Mouse (Mus musculus): ENCODE results near the gene 4833420G17Rik.
"Not testable (repeated sequence)": the region's sequence is repeated elsewhere in the genome, so short reads cannot be mapped to it uniquely, and the experiment has no call there.

4833420G17Rik gene

DNA sequence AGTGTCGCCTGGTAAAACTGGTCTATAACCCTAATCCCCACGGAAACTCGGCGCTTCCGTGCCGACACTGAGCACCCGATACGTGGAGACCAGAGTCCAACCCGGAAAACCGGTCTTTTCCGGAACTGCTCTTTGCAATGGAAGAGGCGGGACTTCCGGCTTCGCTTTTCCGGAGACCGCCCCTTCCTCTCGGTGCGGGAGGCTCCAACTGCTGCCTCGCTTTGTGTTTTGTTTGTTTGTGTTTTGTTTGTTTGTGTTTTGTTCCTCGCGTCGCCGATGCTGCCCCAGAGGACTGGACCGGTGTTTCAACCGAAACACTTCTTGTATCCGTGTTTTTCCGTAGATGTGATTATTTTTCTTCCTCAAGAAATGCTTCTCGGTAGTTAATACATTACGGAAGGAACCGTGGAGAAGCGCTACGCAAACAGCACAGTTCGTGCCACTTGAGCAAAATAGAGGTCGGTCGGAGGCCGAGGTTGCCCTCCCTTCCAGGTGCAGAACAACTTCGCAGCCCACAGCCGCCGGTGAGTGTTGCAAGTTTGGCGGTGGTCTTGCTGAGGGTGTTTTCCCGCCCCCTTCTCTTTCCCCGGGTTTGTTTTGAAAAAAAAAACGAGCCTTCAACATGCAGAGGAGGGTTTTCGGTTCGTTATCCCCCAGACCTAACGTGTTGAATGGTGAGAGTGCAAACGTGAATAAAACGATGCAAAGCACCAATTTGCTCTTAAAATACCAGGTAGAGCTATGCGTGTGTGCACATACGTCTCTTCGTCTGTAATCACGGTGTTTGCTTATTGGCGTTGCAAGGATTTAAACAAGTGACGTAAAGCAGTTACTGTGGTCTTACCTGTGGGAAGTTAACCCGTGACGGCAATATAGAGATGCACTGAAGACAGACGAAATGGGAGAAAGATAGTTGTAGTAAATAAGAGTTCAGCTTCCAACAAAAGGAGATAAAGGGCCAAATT lies at the start of gene 4833420G17Rik:
4833420G17Rik (plus strand) TSS at position 173 of the 965 bp plus-strand sequence.
- peak; percentile 97 for DNase-seq

DNA sequence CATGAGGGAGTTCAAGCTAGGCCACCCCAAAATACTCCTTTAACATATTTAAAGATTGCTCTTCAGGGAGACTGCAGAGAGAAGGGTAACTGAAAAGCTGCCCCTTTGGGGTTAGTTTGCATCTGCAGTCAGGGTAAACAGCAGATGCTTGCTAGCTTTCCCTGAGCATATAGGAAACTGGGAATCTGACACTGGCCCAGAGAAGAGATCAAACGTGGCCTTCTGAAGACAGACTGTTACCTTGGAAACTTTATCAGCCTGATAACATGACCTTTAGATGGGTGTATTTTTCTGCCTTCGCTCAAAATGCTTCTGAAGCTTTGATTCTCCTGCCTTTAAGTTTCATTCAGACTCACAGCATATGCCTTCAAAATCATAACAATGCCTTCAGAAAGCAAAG lies 49.5 kb upstream of the 4833420G17Rik start:
- DNase-seq = no peak

DNA sequence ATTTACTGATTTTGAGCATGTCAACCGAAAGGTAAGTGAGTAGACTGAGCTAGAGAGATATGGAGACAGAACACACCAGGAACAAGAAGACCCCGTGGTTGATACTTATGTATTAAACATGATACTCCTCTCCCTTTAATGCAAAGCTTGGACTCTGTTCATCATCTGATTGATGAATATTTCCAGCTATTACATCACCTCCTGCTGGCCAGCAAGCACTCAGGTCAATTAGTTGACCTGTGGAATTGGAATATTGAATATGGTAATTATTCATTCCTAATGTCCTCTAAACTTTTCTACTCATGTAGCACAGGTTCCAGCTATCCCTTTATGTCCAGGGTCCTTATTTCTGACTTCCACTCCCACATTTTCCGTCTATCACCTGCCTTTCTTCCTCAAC lies 44.1 kb upstream of the 4833420G17Rik start:
- DNase-seq = no peak

DNA sequence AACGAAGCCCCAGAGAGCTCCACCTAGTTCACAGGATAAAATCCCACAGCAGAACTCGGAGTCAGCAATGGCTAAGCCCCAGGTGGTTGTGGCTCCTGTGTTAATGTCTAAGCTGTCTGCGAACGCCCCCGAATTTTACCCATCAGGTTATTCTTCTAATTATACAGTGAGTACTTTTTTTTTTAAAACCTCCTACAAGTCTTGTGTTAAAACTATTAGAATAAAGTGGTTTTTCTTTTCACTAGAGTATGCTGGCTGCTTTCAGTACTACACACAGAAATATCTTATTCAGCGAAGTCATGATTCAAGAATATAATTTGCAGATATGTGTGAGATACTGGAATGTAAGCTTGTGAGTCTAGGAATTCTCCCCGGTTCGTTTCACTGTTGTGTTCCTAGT lies 32.4 kb upstream of the 4833420G17Rik start:
- DNase-seq = peak; percentile 40

DNA sequence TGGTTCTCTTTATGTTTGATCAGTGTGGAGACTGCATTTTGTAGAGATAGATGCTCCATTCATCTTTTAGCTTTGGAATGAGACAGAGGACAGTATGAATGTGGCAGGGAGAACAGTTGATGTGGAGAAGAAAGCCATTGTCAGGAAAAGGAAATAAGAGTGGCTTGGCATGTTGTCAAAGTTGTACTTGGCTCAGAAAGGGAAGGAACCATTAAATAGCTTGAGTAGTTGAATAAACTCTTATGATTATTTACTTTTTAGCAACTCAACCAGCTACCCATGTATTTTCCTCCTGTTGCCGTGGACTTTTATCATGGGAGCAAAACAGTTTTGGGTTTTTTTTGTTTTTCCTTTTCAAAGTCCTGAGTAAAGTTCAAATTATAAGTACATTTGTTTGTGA lies 30.5 kb upstream of the 4833420G17Rik start:
- no peak for DNase-seq

DNA sequence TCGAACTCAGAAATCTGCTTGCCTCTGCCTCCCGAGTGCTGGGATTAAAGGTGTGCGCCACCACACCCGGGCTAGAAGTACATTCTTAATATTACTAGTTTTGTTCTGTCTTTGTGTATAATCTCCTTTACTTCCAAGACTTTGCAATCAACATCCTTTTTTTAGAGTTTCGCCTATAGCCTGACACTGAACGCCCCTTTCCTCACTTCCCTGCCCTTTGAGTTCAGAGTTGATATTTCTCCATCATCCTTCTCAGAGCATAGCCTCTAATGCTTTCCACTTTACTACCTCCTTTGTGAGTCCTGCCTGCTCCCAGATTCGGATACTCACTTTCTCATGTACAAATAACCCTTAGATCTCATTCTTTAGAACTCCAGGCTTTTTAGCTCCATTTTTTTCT lies 28.2 kb upstream of the 4833420G17Rik start:
- DNase-seq = no peak

DNA sequence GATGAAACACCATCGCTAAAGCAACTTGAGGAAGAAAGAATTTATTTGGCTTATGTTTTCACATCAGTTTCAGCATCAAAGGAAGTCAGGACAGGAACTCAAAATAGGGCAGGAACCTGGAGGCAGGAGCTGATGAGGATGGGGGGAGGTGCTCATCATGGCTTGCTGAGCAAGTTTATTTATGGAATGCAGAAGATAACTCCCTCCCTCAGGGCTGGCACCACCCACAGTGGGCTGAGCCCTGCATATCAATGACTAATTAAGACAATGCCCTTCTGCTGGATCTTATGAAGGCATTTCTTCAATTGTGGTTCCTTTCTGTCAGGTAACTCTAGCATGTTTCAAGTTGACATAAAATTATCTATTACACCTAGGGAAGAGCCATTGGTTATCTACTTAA lies 20.3 kb upstream of the 4833420G17Rik start:
- DNase-seq = no peak

DNA sequence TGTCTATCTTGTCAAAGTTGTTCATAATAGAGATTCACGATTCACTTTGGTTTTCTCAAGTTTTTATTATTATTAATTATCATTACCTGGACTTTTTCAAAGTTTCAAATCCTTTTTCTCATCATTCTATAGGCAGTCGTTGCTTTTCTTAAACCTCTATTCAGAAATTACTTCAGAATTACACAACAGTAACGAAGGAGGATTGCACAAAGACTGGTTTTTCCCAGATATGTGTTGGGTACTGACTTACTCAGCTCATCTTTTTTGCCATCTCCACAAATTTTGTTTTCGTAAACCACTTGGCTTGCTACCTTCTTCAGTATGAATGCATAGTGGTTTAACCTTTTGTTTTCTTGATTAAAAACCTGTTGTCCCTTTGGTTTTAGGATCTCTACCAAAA lies 9.0 kb upstream of the 4833420G17Rik start:
- no peak for DNase-seq

DNA sequence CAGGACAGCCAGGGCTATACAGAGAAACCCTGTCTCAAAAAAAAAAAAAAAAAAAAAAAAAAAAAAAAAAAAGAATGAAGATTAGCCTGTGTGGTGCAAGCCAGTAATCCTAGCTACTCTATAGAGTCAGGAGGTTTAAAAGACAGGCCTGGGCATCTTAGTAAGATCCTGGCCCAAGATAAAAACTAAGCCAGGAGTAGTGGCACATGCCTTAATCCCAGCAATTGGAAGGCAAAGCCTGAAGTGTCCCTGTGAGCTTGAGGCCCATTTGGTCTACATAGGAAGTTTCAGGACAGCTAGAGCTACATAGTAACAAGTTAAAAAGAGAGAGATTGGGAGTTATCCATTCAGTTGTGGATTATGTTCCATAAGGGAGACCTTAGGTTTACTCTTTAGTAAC lies 7.5 kb upstream of the 4833420G17Rik start:
- no peak for DNase-seq

DNA sequence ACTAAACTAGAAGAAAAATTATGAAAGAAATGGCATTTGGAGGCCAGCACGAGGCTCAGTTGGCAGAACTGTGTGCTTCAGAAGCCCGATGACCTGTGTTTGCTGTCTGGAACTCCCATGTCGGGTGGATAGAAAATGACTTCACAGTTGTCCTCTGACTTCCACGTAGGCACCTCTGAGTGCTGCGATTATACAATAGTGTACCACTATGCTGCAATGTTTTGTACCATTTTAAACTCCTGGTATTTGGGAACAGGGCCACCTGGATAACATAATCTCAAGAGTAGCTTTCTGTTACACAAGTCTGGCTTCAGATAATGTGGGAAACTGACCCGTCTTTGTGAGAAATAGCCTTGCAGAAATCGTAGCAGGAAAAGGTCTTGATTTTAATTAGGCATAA lies 6.2 kb upstream of the 4833420G17Rik start:
- DNase-seq = no peak

DNA sequence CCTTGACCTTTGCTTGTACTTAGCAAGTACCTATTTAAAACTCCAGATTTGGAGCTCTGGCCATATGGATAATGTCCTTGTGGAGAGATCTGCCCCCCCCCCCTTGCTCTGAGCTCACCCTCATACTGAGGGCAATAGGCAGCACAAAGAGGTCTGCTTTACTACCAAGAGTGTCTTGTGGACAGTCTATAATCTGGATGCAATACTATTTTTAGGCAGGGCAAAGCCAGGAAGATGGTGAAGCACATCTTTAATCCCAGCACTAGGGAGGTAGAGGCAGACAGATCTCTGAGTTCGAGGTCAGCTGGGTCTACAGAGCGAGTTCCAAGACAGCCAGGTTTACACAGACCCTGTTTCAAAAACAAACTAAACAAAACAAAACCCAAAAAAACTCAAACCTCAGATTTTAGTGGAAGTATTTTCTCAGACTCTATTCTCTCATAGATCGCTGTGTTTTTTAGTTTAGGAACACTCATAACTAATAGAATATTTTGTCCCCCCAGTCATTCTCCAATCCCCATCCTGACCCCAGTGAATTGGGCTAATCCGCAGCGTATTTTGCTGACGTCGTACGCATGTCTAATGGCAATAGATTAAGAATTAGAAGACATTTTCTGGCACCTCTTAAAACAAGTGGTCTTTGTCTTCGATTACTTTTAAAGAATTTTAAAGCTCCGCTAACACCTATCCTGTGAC lies 520 bp upstream of the 4833420G17Rik start:
- DNase-seq = peak; percentile 5

DNA sequence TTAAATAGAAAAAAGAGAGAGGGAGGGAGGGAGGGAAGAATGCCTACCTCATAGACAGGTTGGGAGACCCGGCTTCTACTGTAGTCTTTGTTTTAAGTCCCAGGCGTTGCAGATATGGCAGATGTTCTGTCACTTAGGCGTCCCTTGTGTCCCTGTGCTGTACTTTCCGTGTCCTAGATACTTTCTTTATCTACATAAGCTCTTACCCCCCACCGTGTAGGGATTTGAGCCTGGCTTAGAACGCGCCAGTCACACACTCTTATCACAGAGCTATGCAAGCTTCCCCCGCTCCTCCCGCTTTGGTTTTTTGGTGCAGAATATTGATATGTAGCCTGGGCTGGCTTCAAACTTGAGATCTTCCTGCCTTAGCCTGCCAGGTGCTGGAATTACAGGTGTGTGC lies 14.1 kb downstream of the 4833420G17Rik start:
- no peak for DNase-seq

DNA sequence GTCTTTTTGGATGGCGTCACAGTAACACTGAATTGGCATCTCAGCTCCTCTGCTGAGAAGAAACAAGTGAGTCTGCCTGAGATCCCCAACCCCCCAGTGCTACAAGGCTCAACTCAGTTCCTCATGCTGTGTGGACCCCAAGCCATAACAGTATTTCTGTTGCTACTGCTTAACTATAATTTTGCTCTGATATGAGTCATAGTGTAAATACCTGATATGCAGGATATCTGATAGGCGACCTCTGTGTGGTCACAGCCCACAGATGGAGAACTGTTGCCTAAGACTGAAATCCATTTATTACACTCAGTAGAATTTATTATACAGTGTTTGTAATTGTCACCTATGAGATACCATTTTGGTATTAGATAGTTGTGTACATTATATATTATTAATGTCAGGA lies 15.2 kb downstream of the 4833420G17Rik start:
- DNase-seq = no peak

DNA sequence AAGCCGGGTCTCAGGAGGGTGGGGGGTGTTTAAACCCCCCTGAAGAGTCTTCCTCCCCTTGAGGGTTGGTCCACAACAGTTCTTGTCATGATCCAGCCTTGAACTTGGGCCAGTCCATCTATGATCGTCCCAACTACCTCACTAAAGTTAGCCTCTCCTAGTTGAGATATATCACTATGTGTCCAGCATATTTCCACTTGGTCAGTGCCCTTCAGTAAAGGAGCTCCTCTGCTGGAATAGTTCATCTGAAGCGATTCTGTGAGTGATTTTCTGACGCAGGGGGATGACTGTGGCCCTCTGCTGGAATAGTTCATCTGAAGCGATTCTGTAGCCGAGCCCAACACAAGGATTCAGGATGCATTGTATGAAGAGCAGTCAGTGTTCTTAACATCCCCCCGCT lies 24.8 kb downstream of the 4833420G17Rik start:
- peak; percentile 4 for DNase-seq

DNA sequence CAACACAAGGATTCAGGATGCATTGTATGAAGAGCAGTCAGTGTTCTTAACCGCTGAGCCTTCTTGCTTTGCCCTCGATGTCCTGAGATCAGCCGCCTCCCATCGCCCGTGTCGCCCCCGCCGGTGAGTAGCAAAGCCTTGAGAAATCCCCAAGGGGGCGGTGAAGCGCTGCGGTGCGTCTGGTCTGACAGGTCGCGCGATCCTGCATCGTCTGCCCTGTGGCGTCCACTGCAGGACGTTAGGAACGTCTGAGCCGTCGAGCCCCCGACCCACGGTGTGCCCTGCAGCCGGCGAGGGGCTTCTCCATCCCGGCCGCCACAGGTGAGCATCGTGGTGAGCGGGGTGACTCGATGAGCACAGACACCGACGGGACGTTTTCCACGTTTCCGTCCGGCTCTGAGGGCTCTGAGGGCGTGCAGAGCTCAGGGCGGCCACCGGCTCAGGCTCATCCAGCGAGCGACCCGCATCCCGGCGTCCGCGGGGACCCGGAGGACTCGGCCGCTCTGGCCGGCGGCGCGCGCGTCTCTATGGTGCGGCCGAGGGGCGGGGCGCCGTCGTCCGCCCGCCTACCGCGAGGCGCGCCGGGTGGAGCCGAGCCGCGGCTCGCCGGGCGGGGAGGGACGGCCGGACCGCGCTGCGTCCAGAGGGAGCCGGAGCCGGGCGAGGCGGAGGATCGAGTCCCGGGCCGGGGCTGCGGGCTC lies 25.5 kb downstream of the 4833420G17Rik start, which contains the start of the genes Tmem267 and 3110070M22Rik:
Tmem267 (plus strand) TSS at position 160 of the 701 bp plus-strand sequence.
3110070M22Rik (minus strand) TSS at position 504 of the 701 bp plus-strand sequence.
- peak; percentile 93 for DNase-seq

DNA sequence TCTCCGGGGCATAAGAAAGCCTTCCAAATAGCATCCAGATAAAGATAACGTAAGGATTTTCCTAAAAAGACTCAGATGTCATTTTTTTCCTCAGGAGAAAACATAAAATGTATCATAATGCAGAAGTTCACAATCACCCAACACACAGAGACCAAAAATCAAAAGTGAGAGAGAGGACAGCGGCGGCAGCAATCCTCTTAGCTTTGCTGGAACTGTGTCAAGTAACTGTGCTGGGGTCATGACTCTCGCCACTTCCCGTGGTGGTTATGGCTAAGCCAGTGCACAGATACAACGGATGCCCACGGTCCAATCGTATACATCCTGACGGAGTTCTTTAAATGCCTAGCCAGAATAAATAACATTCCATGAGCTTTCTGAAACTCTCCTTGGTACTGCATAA lies 29.5 kb downstream of the 4833420G17Rik start:
- DNase-seq = not testable (repeated sequence)

DNA sequence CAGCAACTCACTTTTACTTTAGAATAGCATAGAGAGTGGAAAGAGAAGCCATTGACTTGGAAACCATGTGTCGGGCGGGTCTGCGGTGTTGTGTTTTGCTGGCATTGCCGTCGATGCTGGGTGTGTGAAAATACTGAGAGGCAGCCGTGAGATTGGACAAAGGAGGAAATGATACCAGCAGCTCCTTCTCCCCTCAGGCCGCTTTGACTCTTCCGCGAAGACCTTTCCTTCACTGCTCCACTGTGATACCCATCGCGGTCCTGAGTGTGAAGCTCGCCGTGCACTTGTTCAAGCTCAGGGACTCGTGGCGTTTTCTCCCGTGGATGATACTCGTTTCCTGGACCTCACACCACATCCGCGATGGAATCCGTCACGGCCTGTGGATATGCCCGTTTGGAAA lies 32.4 kb downstream of the 4833420G17Rik start:
- DNase-seq = not testable (repeated sequence)
